Mouse (Mus musculus) kidney, adult 18-20 months (tissue): ENCODE data around the gene Lgals2.
"Not testable (repeated sequence)": the region's sequence is repeated elsewhere in the genome, so short reads cannot be mapped to it uniquely, and the experiment has no call there.

ENCODE experiments used
- DNase-seq: peaks from one replicate; pipeline ENCODE4 v3.0.0; 2021

Lgals2 gene

GRCm38 (mm10) chr15:78873803-78874435 is 18.6 kb upstream of the Lgals2 start:
- DNase-seq, result no peak

GRCm38 (mm10) chr15:78872021-78872608 is 16.8 kb upstream of the Lgals2 start:
- no peak for DNase-seq

GRCm38 (mm10) chr15:78869775-78870174 is 14.4 kb upstream of the Lgals2 start:
- DNase-seq, result peak; percentile 59

- no peak for DNase-seq
These were observed 13.5 kb upstream of the Lgals2 start for GRCm38 (mm10) chr15:78868826-78869233.

- peak; percentile 41 for DNase-seq
These were observed 13.1 kb upstream of the Lgals2 start for GRCm38 (mm10) chr15:78868398-78868797.

GRCm38 (mm10) chr15:78863852-78864253 is 8.5 kb upstream of the Lgals2 start:
- DNase-seq, result peak; percentile 16

GRCm38 (mm10) chr15:78863154-78863553 is 7.8 kb upstream of the Lgals2 start:
- no peak for DNase-seq

GRCm38 (mm10) chr15:78862280-78862679 is 7.0 kb upstream of the Lgals2 start:
- no peak for DNase-seq

GRCm38 (mm10) chr15:78859714-78860113 is 4.4 kb upstream of the Lgals2 start:
- DNase-seq, result no peak

- DNase-seq, result no peak
These were observed 4.0 kb upstream of the Lgals2 start for GRCm38 (mm10) chr15:78859311-78859710.

GRCm38 (mm10) chr15:78857009-78857408 is 1.7 kb upstream of the Lgals2 start:
- peak; percentile 9 for DNase-seq

GRCm38 (mm10) chr15:78851505-78852153 is 3.7 kb downstream of the Lgals2 start:
- DNase-seq, result peak; percentile 93

- DNase-seq, result peak; percentile 9
These were observed 4.4 kb downstream of the Lgals2 start for GRCm38 (mm10) chr15:78850944-78851343.

- DNase-seq, result peak; percentile 33
These were observed 5.1 kb downstream of the Lgals2 start for GRCm38 (mm10) chr15:78850059-78850824.

- no peak for DNase-seq
These were observed 5.8 kb downstream of the Lgals2 start for GRCm38 (mm10) chr15:78849485-78849884.

GRCm38 (mm10) chr15:78848467-78848866 is 6.9 kb downstream of the Lgals2 start:
- peak; percentile 94 for DNase-seq

- not testable (repeated sequence) for DNase-seq
These were observed 8.5 kb downstream of the Lgals2 start for GRCm38 (mm10) chr15:78846805-78847204.

GRCm38 (mm10) chr15:78846352-78846751 is 9.0 kb downstream of the Lgals2 start:
- no peak for DNase-seq

- DNase-seq, result peak; percentile 63
These were observed 9.5 kb downstream of the Lgals2 start for GRCm38 (mm10) chr15:78845867-78846266.

- peak; percentile 51 for DNase-seq
These were observed 10.0 kb downstream of the Lgals2 start for GRCm38 (mm10) chr15:78845321-78845720.

GRCm38 (mm10) chr15:78844791-78845190 is 10.5 kb downstream of the Lgals2 start:
- peak; percentile 65 for DNase-seq

- peak; percentile 33 for DNase-seq
These were observed 11.5 kb downstream of the Lgals2 start for GRCm38 (mm10) chr15:78843581-78844469.
